Mouse (Mus musculus): Measurements from ENCODE around the gene 4930449I24Rik. TPM values are rescaled to one million over a fixed set of nuclear protein-coding genes. Genes with fewer than 3 reads are reported as not detected.
"Not testable (repeated sequence)": the region's sequence is repeated elsewhere in the genome, so short reads cannot be mapped to it uniquely, and the experiment has no call there.

Gene 4930449I24Rik
- polyA plus RNA-seq (2014; fragmentation: Nextera tagmentation; extraction: Ambion mirVana) = not detected in 2 replicates

DNA sequence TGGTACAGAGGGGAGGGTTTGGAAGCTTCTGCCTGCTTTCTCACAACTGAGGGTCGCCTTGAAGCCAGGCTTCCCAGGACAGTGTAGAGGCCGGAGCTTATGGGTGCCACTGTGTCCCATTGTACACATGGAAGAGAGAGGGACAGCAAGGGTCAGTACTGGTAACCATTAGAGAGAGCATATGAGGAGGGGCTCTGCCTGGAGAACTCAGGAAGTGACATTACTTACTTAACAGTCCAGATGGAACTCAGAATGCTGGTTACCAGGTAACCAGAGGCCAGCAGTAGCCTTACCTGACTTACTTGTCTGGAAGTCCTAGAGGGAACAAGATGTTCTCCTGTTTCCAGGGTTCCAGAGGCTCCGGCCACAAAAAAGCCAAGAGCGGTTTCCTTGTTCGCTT is at the start of gene 4930449I24Rik:
Gene 4930449I24Rik, plus strand, starts transcription at position 301 of the 400 bp plus-strand sequence.
- no CpG with 5 or more reads among the region's 5 CpGs for WGBS
- H3K4me1 ChIP-seq (ENCODE audit: control insufficient read depth, insufficient read depth, low read length); H3K27me3 ChIP-seq (ENCODE audit: control insufficient read depth, insufficient read depth, low read length); H3K9ac ChIP-seq (ENCODE audit: low read depth, low read length); ATAC-seq (ENCODE audit: low FRiP score, low TSS enrichment); H3K4me3 ChIP-seq (ENCODE audit: low read length); H3K27ac ChIP-seq (ENCODE audit: low read depth, low read length); H3K9me3 ChIP-seq (ENCODE audit: control insufficient read depth, low read length); H3K36me3 ChIP-seq (ENCODE audit: control insufficient read depth, insufficient read depth, low read length); H3K4me2 ChIP-seq (replicated peaks; ENCODE audit: low read depth, low read length): not testable (repeated sequence)

DNA sequence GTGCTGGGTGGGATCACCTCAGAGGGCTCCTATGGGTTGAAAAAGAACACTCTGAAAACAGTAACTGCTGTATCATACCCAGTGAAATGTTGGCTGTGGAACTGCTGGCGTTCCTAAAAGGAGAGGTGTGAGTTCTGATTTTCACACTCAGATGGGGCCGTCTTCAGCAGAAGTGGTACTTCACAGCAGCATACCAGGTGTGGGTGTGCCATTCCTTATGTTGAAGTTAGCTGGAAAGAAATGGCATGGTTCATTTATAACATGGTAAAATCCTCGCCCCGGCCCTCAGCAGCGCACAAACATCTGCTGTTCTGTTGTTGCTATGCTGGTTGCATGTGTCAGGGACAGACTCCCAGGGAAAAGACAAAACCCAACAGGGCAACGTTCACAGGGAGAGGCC is 48.6 kb upstream of the 4930449I24Rik start:
- Histone ChIP-seq H3K36me3 (ENCODE audit: control insufficient read depth, insufficient read depth, low read length) (no peaks in the 10 kb centered on the region), H3K4me2 (replicated peaks; ENCODE audit: low read depth, low read length) (no peak overlapping the region), H3K4me1 (ENCODE audit: control insufficient read depth, insufficient read depth, low read length) (no peaks in the 10 kb centered on the region), H3K27ac (ENCODE audit: low read depth, low read length) (no peak overlapping the region), H3K27me3 (ENCODE audit: control insufficient read depth, insufficient read depth, low read length) (no peaks in the 10 kb centered on the region), H3K9me3 (ENCODE audit: control insufficient read depth, low read length) (no peaks in the 10 kb centered on the region), H3K9ac (ENCODE audit: low read depth, low read length) (no peak overlapping the region), H3K4me3 (ENCODE audit: low read length) (no peak overlapping the region)
- 84% methylated on average over 6 of the region's 6 CpGs for WGBS
- no peak for ATAC-seq (ENCODE audit: low FRiP score, low TSS enrichment)

DNA sequence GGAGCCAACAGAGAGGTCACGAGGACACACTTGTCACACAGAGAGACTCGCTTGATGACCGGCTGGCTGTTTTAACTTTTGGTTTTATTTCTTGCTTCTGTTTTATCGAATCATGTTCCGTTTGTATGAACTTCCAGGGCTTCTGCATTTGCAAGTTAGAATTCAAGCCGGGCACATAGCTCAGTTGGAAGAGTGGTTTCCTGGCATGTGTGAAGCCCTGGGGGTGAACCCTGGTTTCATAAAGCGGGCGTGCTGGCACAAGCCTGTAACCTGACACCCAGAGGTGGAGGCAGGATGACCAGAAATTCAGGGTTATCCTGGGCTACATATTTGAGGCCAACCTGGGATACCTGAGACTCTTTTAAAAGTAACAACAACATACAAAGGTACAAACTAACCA is 40.6 kb upstream of the 4930449I24Rik start:
- WGBS = 68% methylated on average over 8 of the region's 8 CpGs
- Histone ChIP-seq H3K27ac (ENCODE audit: low read depth, low read length) (no peak overlapping the region), H3K4me2 (replicated peaks; ENCODE audit: low read depth, low read length) (no peak overlapping the region)

DNA sequence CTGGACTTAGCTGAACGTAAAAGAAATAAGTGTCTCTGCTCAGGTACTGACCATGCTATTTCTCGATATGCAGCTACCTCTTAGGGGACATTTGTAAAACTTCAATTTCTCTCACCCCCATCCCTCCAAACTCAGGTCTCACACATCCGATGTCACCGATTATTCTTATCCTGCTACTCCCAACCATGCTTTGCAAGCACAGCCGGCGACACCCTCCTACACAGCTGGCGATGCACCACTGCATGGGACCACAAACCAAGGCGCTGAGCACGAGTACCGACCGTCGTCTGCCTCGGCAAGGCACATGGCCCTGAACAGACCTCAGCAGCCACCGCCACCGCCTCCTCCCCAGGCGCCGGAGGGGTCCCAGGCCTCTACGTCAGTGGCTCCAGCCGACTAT is 35.5 kb upstream of the 4930449I24Rik start:
- Histone ChIP-seq H3K4me3 (ENCODE audit: low read length) (no peak overlapping the region), H3K9me3 (ENCODE audit: control insufficient read depth, low read length) (no peaks in the 10 kb centered on the region), H3K9ac (ENCODE audit: low read depth, low read length) (no peak overlapping the region), H3K27ac (ENCODE audit: low read depth, low read length) (no peak overlapping the region), H3K27me3 (ENCODE audit: control insufficient read depth, insufficient read depth, low read length) (no peaks in the 10 kb centered on the region), H3K36me3 (ENCODE audit: control insufficient read depth, insufficient read depth, low read length) (no peaks in the 10 kb centered on the region), H3K4me2 (replicated peaks; ENCODE audit: low read depth, low read length) (no peak overlapping the region), H3K4me1 (ENCODE audit: control insufficient read depth, insufficient read depth, low read length) (no peaks in the 10 kb centered on the region)
- no peak for ATAC-seq (ENCODE audit: low FRiP score, low TSS enrichment)
- 86% methylated on average over 19 of the region's 19 CpGs for WGBS

More for the DNA sequence above, 40.6 kb upstream of the 4930449I24Rik start:
- no peaks in the 10 kb centered on the region; the same call in 1 of the 2 replicates for H3K36me3 ChIP-seq (ENCODE audit: control insufficient read depth, insufficient read depth, low read length)
- 0 out of 2 replicates have a peak, but pooled peaks have one; percentile 62 for ATAC-seq (ENCODE audit: low FRiP score, low TSS enrichment)
- no peaks in the 10 kb centered on the region for H3K9me3 ChIP-seq (ENCODE audit: control insufficient read depth, low read length)
- no peak overlapping the region for H3K4me3 ChIP-seq (ENCODE audit: low read length)
- no peaks in the 10 kb centered on the region for H3K4me1 ChIP-seq (ENCODE audit: control insufficient read depth, insufficient read depth, low read length)
- no peak overlapping the region for H3K9ac ChIP-seq (ENCODE audit: low read depth, low read length)
- no peaks in the 10 kb centered on the region for H3K27me3 ChIP-seq (ENCODE audit: control insufficient read depth, insufficient read depth, low read length)

DNA sequence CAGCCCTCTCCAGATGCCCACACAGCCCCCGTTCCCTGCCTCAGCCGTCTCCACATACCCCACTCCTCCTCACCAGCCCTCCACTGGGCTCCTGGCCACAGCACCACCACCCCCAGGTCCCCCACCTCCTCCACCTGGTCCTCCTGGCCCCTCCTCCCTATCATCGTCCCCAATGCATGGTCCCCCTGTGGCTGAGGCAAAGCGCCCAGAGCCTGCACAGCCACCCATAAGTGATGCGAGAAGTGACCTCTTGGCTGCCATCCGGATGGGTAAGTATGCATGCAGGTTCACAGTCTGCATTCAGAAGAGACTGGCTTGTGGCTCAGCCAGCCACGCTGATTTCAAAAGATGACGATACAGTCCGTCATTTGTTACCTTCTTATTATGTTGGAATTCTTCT is 33.9 kb upstream of the 4930449I24Rik start:
- H3K27me3 ChIP-seq (ENCODE audit: control insufficient read depth, insufficient read depth, low read length) = no peaks in the 10 kb centered on the region

DNA sequence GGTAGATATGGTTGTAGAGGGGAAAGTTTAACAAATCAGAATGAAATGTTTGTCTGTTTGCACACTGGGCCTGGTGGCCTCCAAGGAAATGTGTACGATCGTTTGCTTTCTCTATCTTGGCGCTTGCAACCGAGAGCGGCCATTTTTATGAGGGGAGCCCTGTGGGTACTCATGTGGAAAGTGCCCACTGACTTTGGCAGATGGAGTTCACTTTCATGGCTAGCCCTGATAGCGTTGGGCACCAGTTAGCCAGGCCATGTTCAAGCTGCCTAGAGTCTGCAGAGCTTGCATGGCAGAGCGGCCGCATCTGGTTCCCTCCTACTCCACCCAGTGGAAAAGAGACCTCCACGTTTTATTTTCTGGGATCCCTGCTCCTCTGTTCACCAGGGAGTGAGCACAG is 31.4 kb upstream of the 4930449I24Rik start:
- 81% methylated on average over 9 of the region's 9 CpGs for WGBS
- Histone ChIP-seq H3K27me3 (ENCODE audit: control insufficient read depth, insufficient read depth, low read length) (no peaks in the 10 kb centered on the region), H3K4me1 (ENCODE audit: control insufficient read depth, insufficient read depth, low read length) (no peaks in the 10 kb centered on the region), H3K36me3 (ENCODE audit: control insufficient read depth, insufficient read depth, low read length) (no peaks in the 10 kb centered on the region), H3K9ac (ENCODE audit: low read depth, low read length) (no peak overlapping the region), H3K9me3 (ENCODE audit: control insufficient read depth, low read length) (no peaks in the 10 kb centered on the region), H3K27ac (ENCODE audit: low read depth, low read length) (no peak overlapping the region), H3K4me3 (ENCODE audit: low read length) (no peak overlapping the region), H3K4me2 (replicated peaks; ENCODE audit: low read depth, low read length) (no peak overlapping the region)
- ATAC-seq (ENCODE audit: low FRiP score, low TSS enrichment) = no peak

More for the DNA sequence above, 33.9 kb upstream of the 4930449I24Rik start:
- no peaks in the 10 kb centered on the region for H3K4me1 ChIP-seq (ENCODE audit: control insufficient read depth, insufficient read depth, low read length)
- no peak overlapping the region for H3K27ac ChIP-seq (ENCODE audit: low read depth, low read length)
- H3K9ac ChIP-seq (ENCODE audit: low read depth, low read length) = no peak overlapping the region
- ATAC-seq (ENCODE audit: low FRiP score, low TSS enrichment) = no peak
- no peak overlapping the region for H3K4me2 ChIP-seq (replicated peaks; ENCODE audit: low read depth, low read length)
- H3K36me3 ChIP-seq (ENCODE audit: control insufficient read depth, insufficient read depth, low read length) = no peaks in the 10 kb centered on the region
- 95% methylated on average over 9 of the region's 9 CpGs for WGBS
- H3K9me3 ChIP-seq (ENCODE audit: control insufficient read depth, low read length) = no peaks in the 10 kb centered on the region
- H3K4me3 ChIP-seq (ENCODE audit: low read length) = no peak overlapping the region

DNA sequence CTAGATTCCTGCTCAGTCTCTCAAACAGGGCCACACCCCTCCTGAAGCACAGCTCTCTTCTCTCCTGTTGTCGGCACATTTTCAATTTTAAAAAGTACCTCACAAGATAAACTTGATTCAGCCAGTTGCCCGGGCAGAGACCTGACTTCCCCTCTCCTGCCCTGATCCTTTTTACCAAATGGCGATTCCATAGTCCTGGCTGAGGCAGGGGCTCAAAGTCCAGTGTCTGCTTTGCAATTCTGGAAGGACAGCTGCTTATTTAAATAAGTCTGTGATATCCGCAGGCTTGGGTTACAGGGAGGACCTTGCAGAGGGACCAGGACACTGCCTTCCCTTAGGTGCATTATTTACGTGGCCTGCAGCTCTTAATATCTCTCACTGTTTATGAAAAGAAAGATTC is 30.9 kb upstream of the 4930449I24Rik start:
- ATAC-seq (ENCODE audit: low FRiP score, low TSS enrichment) = no peak
- Histone ChIP-seq H3K4me3 (ENCODE audit: low read length) (no peak overlapping the region), H3K4me2 (replicated peaks; ENCODE audit: low read depth, low read length) (no peak overlapping the region), H3K36me3 (ENCODE audit: control insufficient read depth, insufficient read depth, low read length) (no peaks in the 10 kb centered on the region), H3K27me3 (ENCODE audit: control insufficient read depth, insufficient read depth, low read length) (no peaks in the 10 kb centered on the region), H3K9me3 (ENCODE audit: control insufficient read depth, low read length) (no peaks in the 10 kb centered on the region), H3K9ac (ENCODE audit: low read depth, low read length) (no peak overlapping the region), H3K27ac (ENCODE audit: low read depth, low read length) (no peak overlapping the region), H3K4me1 (ENCODE audit: control insufficient read depth, insufficient read depth, low read length) (no peaks in the 10 kb centered on the region)
- 85% methylated on average over 5 of the region's 5 CpGs for WGBS

DNA sequence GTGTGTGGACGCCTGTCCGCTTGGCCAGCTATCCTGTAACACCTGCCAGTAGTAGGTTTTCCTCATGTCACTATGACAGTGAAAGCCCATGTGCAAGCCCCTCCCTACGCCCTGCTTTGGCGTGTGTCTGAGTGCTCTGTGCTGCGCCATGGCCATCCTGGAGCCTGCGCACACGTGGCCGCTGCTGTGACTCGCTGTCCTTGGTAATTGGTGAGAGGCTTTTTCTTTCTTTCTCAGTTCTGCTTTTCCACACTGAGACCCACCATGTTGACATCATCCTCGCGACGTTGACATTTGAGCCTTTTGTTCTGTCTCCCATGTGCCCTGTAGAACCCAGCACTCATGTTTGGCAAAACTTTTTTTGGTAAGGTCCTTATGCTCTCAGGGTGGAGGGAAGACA is 30.4 kb upstream of the 4930449I24Rik start:
- no peaks in the 10 kb centered on the region for H3K9me3 ChIP-seq (ENCODE audit: control insufficient read depth, low read length)
- H3K27ac ChIP-seq (ENCODE audit: low read depth, low read length) = no peak overlapping the region
- H3K36me3 ChIP-seq (ENCODE audit: control insufficient read depth, insufficient read depth, low read length) = no peaks in the 10 kb centered on the region
- no peak overlapping the region for H3K4me3 ChIP-seq (ENCODE audit: low read length)
- no peaks in the 10 kb centered on the region for H3K27me3 ChIP-seq (ENCODE audit: control insufficient read depth, insufficient read depth, low read length)
- ATAC-seq (ENCODE audit: low FRiP score, low TSS enrichment) = no peak
- no peak overlapping the region for H3K9ac ChIP-seq (ENCODE audit: low read depth, low read length)
- H3K4me2 ChIP-seq (replicated peaks; ENCODE audit: low read depth, low read length) = no peak overlapping the region
- H3K4me1 ChIP-seq (ENCODE audit: control insufficient read depth, insufficient read depth, low read length) = no peaks in the 10 kb centered on the region
- 90% methylated on average over 12 of the region's 12 CpGs for WGBS

DNA sequence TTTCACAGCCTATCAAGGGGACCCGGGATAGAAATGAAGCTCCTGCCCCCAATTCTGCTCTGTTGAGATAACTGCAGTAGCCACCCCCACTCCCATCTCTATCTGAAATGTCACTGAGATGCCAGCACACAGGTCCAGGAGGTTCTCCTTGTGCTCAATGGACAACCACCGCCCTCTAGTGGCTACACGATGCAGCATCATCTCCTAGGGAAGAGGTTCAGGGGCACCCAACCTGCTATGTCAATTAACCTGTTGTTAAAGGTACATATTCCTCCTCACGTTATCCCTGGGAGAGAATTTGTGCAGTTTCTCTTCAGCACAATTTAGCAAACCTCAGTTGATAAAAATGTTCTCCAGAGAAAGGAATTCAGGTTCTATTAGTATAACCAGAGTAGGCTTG is 22.6 kb upstream of the 4930449I24Rik start:
- H3K27me3 ChIP-seq (ENCODE audit: control insufficient read depth, insufficient read depth, low read length); H3K4me2 ChIP-seq (replicated peaks; ENCODE audit: low read depth, low read length); H3K27ac ChIP-seq (ENCODE audit: low read depth, low read length); H3K36me3 ChIP-seq (ENCODE audit: control insufficient read depth, insufficient read depth, low read length); H3K4me1 ChIP-seq (ENCODE audit: control insufficient read depth, insufficient read depth, low read length); H3K9me3 ChIP-seq (ENCODE audit: control insufficient read depth, low read length); H3K9ac ChIP-seq (ENCODE audit: low read depth, low read length); H3K4me3 ChIP-seq (ENCODE audit: low read length); ATAC-seq (ENCODE audit: low FRiP score, low TSS enrichment): not testable (repeated sequence)
- WGBS = 11% methylated on average over 4 of the region's 4 CpGs
